Mouse (Mus musculus) midbrain, embryonic 15.5 days (tissue): ENCODE measurements around the gene Plbd1. TPM values are rescaled to one million over a fixed set of nuclear protein-coding genes. Genes with fewer than 3 reads are reported as not detected.

ENCODE experiments used
- ATAC-seq: fragments of 200-750 bp; cut with Nextera tagmentation; replicated peaks from 2 replicates; pipeline ENCODE4 v1.8.0; 2017; ENCODE audit warnings: moderate TSS enrichment
- H3K27ac ChIP-seq: fragments of 300-500 bp; sonication (generic); 2 replicates; pipeline ENCODE4 v1.5.1; 2015; ENCODE audit warnings: mild to moderate bottlenecking, inconsistent platforms
- H3K27me3 ChIP-seq: fragments of 300-500 bp; sonication (generic); replicated peaks from 2 replicates; pipeline ENCODE4 v1.6.1; 2015; ENCODE audit warnings: inconsistent platforms
- H3K36me3 ChIP-seq: fragments of 300-500 bp; sonication (generic); replicated peaks from 2 replicates; pipeline ENCODE4 v1.6.1; 2015; ENCODE audit warnings: inconsistent platforms
- H3K4me1 ChIP-seq: fragments of 300-500 bp; sonication (generic); 2 replicates; pipeline ENCODE4 v1.6.1; 2015; ENCODE audit warnings: inconsistent platforms
- H3K4me2 ChIP-seq: fragments of 300-500 bp; sonication (generic); 2 replicates; pipeline ENCODE4 v1.6.1; 2015; ENCODE audit warnings: inconsistent platforms, mild to moderate bottlenecking, moderate library complexity
- H3K4me3 ChIP-seq: fragments of 300-500 bp; sonication (generic); 2 replicates; pipeline ENCODE4 v1.5.1; 2015; ENCODE audit warnings: mild to moderate bottlenecking, inconsistent platforms
- H3K9ac ChIP-seq: fragments of 300-500 bp; sonication (generic); 2 replicates; pipeline ENCODE4 v1.6.1; 2015; ENCODE audit warnings: mild to moderate bottlenecking, inconsistent platforms
- H3K9me3 ChIP-seq: fragments of 300-500 bp; sonication (generic); 2 replicates; pipeline ENCODE4 v1.6.1; 2016; ENCODE audit warnings: inconsistent platforms
- WGBS: fragments of 180-500 bp; shearing (Covaris S2); methylation state at CpG from one replicate; pipeline ENCODE4 v1.1.7; 2015; ENCODE audit warnings: mixed read lengths; 5-methylcytosine and 5-hydroxymethylcytosine counted together
- polyA plus RNA-seq: library from polyadenylated mRNA; unstranded; fragments of >200 nt; fragmentation: Nextera tagmentation; extraction: Ambion mirVana; gene quantifications from 2 replicates; pipeline ENCODE4 v1.2.1, GENCODE M21; 2015

The Plbd1 gene
- polyA plus RNA-seq, 1 experiment from 2014 or later, result 0.48 TPM

DNA sequence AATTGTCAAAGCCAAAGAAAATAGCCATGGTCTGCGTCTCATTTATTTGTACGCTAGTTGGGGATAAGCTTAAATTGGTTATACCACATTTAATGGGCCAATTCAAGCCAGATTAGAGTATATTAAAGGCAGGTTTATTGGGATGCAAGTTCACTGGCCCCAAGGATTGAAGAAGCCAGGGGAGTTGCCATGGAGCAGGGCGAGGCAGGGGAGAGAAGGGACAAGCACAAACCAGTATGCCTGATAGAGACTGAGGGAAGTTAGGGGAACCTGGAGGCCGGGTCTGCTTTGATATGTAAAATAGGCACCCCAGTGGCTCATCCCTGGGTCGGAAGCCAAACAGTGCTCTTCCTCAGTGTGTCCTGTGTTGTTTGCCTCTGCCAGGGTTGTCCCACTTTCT is 7.5 kb upstream of the Plbd1 start:
- Histone ChIP-seq H3K4me2 (no peak overlapping the region), H3K9me3 (no peaks in the 10 kb centered on the region), H3K27me3 (no peaks in the 10 kb centered on the region), H3K36me3 (no peaks in the 10 kb centered on the region), H3K9ac (no peak overlapping the region), H3K4me1 (no peaks in the 10 kb centered on the region), H3K27ac (no peak overlapping the region), H3K4me3 (no peak overlapping the region)
- no peak for ATAC-seq
- 38% methylated on average over 5 of the region's 5 CpGs for WGBS

DNA sequence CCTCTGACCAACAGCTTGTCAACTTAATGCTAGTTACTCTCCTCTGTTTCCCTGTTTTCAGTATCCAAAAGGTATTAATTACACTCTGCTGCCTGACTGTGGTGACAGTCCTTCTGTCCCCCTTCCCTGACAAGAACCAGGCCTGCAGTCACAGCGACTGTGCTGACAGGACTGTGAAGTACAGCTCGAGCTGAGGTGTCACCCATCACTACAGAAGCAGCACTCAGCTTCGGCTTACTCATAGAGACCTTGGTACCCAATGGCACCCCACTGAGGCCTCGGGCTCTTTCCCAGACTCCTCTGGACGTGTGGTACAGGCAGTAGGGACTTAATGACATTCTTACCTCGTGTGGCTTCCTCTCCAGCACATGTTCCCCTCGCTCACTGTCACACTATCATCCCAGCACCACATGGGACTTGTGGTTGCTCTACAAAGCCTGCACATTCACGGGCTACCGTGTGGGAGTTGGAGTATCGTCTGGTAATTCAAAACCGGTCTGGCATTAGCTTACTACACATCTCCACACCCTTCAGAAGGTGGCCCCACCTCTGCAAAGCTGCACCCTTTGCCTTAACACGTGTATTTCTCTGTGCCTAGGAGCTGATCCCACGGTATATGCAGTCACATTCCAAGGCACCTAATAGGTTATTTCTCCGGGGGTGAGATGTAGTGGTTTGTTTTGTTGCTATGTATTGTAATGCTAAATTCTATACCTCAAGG is 6.7 kb upstream of the Plbd1 start:
- no peak overlapping the region for H3K4me2 ChIP-seq
- 71% methylated on average over 14 of the region's 14 CpGs for WGBS
- no peak for ATAC-seq
- no peak overlapping the region for H3K9ac ChIP-seq
- no peaks in the 10 kb centered on the region for H3K4me1 ChIP-seq
- H3K4me3 ChIP-seq, result no peak overlapping the region
- no peak overlapping the region for H3K27ac ChIP-seq
- no peaks in the 10 kb centered on the region for H3K27me3 ChIP-seq
- H3K9me3 ChIP-seq, result no peaks in the 10 kb centered on the region
- H3K36me3 ChIP-seq, result no peaks in the 10 kb centered on the region

DNA sequence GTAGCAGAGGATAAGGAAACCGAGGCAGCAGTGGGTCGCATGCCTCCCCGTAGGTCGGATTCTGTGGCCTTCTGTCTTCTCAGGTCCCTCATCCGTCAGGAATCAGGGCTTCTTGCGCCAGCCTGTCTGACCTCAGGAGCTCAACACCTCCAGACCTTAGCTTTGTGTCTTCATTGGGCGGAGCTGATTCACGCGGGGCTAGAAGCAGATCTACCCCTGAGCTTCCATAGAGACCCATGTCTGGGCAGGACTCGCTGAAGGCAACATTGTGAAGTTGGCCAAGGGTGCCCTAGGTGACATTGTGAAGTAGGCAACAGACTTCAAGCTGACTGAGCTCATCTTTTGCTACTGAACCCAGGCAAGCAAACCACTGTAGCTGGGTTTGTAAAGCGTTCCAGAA is 335 bp upstream of the Plbd1 start:
- Histone ChIP-seq H3K9ac (no peak overlapping the region), H3K36me3 (no peaks in the 10 kb centered on the region), H3K4me1 (peaks cover 8% of the 10 kb centered on the region), H3K4me2 (no peak overlapping the region), H3K4me3 (no peak overlapping the region), H3K27ac (no peak overlapping the region), H3K9me3 (no peaks in the 10 kb centered on the region), H3K27me3 (peaks cover 26% of the 10 kb centered on the region)
- WGBS, result 26% methylated on average over 11 of the region's 11 CpGs
- ATAC-seq, result no peak

DNA sequence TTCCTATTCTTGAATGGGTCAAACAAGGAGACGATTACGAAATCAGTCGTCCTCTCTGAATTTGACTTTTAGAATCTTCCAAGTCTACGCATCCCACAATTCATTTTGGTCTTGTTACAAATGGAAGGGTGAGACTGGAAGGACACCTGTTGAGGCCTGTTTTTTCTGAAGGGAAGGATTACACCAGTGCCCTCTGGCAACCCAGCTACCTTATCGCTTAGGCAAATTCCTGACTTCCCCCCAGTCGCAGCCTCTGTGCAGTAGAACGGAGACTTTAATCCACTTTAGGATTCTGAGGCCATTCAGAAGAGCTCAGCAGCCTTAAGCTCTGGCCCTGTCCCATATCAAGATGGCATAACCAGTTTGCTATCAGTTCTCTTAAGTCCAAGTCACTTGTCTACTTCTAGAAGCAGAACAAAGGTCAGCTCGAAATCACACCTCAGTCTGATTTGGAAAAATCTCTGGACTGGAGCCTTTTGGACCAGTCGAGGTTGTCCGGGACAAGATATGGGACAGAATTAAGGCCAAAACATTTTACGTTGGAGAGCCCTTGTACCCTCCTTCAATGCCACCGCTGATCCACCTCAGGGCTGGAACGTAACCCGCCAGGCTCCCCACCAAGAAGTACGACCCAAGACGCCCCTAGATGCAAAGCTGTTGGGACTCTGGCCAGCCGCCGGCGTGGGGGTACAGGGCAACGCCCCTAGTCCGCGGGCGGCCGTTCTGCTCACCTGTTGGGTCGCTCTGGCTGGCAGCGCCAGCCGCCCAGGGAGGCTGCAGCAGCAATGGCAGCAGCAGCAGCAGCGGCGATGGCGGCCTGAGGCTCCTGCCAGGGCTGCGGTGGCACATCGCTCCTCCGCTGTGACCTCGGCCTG is 660 bp downstream of the Plbd1 start:
- H3K36me3 ChIP-seq, result no peaks in the 10 kb centered on the region
- peaks cover 8% of the 10 kb centered on the region for H3K4me1 ChIP-seq
- H3K4me3 ChIP-seq, result peak overlapping the region; percentile 20
- H3K27ac ChIP-seq, result no peak overlapping the region
- H3K9ac ChIP-seq, result no peak overlapping the region
- 16% methylated on average over 34 of the region's 34 CpGs for WGBS
- H3K4me2 ChIP-seq, result peak overlapping the region; percentile 40
- H3K27me3 ChIP-seq, result peaks cover 26% of the 10 kb centered on the region
- H3K9me3 ChIP-seq, result no peaks in the 10 kb centered on the region
- ATAC-seq, result no peak

DNA sequence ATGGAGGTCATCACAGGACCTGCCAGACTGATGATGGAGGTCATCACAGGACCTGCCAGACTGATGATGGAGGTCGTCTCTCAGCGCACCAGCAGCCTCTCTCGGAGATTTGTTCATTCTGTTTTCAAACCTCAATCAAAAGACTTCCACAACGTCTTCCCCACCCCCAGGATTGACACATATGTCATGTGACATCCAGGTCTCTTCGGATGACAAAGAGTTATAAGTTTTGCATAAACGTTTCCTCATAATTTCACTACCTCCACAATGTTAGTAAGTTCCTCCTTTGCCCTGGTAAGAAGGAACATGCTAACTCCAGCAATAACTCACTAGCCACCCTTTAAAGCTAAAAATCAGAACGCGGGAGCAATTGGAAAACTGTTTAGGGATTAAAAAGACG is 2.5 kb downstream of the Plbd1 start:
- Histone ChIP-seq H3K4me1 (peaks cover 8% of the 10 kb centered on the region), H3K9ac (no peak overlapping the region), H3K4me3 (no peak overlapping the region), H3K4me2 (no peak overlapping the region), H3K36me3 (no peaks in the 10 kb centered on the region), H3K9me3 (no peaks in the 10 kb centered on the region), H3K27ac (no peak overlapping the region), H3K27me3 (peaks cover 26% of the 10 kb centered on the region)
- WGBS, result 92% methylated on average over 9 of the region's 9 CpGs
- ATAC-seq, result no peak

DNA sequence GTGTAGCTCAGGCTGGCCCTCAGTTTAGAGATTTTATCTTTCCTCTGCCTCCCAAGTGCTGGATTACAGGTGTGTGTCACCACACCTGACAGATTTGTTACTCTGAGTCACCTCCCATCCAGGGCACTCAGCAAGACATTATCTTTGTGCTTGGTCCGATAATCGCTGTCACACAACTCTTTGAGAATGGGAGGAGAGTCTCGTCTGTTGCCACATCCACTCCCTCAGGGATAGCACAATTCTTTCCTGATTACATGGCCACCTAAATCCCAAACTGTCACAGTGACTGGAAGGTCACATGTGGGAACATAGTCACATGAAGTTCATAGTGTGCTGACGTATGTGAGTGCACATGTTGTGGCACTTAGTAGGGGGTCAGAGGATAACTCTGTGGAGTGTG is 3.4 kb downstream of the Plbd1 start:
- peaks cover 8% of the 10 kb centered on the region for H3K4me1 ChIP-seq
- no peaks in the 10 kb centered on the region for H3K36me3 ChIP-seq
- no peak overlapping the region for H3K27ac ChIP-seq
- 88% methylated on average over 4 of the region's 4 CpGs for WGBS
- no peak overlapping the region for H3K9ac ChIP-seq
- no peak overlapping the region for H3K4me3 ChIP-seq
- peaks cover 26% of the 10 kb centered on the region for H3K27me3 ChIP-seq
- no peaks in the 10 kb centered on the region for H3K9me3 ChIP-seq
- no peak for ATAC-seq
- H3K4me2 ChIP-seq, result no peak overlapping the region

DNA sequence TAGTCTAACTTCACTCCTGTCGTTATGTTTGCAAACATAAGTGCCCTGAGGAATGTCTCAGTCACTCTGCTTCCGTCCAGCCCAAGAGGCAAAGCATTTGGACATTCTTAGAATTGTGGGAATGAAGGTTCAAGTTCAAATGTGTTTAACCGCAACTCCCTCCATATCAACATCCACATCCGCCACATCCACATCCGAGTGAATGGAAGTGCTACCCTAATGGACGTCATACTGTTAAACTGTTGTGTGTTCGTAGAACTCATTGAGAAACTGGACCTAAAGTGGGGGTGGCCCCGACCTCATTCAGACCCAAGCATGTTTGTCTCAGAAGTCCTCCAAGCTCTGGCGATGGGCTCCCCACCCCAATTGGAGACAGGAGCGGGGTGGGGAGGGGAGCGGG is 5.9 kb downstream of the Plbd1 start:
- Histone ChIP-seq H3K27ac (no peak overlapping the region), H3K9me3 (no peaks in the 10 kb centered on the region), H3K4me3 (no peak overlapping the region), H3K9ac (no peak overlapping the region), H3K4me1 (no peaks in the 10 kb centered on the region), H3K36me3 (no peaks in the 10 kb centered on the region), H3K27me3 (peaks cover 5% of the 10 kb centered on the region), H3K4me2 (no peak overlapping the region)
- no peak for ATAC-seq
- WGBS, result 78% methylated on average over 11 of the region's 11 CpGs

DNA sequence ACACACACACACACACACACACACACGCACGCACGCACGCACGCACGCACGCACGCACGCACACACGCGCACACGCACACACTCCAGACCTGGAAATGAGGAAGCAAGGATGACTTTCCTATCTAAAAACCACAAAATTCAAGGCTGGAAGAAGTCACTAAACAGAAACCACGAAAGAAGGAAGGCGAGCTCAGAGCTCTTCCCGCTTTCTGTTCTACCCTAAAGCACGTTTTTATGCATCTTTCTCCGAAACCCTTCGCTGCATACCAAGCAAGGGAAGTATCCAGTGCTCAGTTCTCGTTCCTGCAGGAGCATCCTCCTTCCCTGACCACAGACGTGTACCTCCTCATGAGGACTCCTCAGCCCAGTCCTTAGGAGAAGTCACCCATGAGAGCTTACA is 7.3 kb downstream of the Plbd1 start:
- no peak overlapping the region for H3K4me3 ChIP-seq
- no peaks in the 10 kb centered on the region for H3K27me3 ChIP-seq
- no peaks in the 10 kb centered on the region for H3K36me3 ChIP-seq
- no peaks in the 10 kb centered on the region for H3K4me1 ChIP-seq
- ATAC-seq, result no peak
- H3K9me3 ChIP-seq, result no peaks in the 10 kb centered on the region
- no peak overlapping the region for H3K27ac ChIP-seq
- 95% methylated on average over 20 of the region's 20 CpGs for WGBS
- no peak overlapping the region for H3K4me2 ChIP-seq
- no peak overlapping the region for H3K9ac ChIP-seq

DNA sequence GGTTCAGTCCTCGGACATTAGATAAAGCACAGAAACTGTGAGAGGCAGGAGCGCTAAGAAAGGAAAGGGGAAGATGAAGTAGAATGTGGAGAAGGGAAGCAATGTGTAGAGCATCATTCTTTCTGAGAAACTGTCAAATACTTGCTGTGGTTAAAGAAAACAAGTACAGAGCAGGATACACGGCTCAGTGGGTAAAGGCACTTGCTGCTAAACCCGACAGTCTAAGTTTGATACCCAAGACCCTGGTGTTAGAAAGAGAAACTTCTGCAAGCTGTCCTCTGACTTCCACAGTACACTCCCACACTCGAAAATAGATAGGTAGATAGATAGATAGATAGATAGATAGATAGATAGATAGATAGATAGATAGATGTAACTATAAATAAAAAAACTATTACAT is 8.4 kb downstream of the Plbd1 start:
- Histone ChIP-seq H3K4me2 (no peak overlapping the region), H3K9ac (no peak overlapping the region), H3K4me3 (no peak overlapping the region), H3K9me3 (no peaks in the 10 kb centered on the region), H3K36me3 (no peaks in the 10 kb centered on the region), H3K27ac (no peak overlapping the region), H3K4me1 (no peaks in the 10 kb centered on the region), H3K27me3 (no peaks in the 10 kb centered on the region)
- no peak for ATAC-seq
- 81% methylated on average over 5 of the region's 5 CpGs for WGBS

DNA sequence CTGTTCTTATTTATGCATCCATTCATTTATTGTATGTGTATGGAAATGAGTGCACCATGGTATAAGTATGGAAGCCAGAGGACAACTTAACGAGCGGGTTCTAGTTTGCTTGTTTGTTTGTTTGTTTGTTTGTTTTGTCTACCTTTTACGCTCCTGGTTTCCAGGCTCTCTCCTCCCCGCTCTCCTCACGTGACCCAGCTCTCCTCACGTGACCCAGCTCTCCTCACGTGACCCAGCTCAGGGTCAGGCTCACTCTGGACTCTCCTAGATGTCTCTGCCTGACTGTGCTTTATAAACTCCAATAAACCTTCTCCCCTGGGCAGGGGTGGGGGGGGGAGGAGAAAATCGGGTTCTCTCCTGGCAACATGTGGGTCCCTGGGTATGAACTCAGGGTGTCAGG is 11.1 kb downstream of the Plbd1 start:
- H3K36me3 ChIP-seq, result no peaks in the 10 kb centered on the region

DNA sequence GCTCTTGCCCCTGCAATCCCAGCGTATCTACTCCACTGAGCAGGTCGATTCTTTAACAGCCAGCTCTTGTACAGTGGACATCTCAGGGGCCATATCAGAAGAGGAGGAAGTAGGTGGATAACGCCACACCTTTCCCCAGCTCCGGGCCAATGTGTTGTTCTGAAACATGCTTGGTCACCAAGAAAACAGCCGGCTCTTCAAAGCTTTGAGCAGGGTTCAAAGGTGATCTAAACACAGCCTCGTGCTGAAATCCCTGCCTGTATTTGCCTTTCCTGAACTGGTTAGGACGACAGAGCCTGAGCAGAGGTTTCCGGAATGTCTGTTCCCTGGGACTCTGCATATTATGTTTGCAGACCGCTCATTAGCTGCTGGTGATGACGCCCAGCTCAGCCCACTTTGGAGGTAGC is 14.3 kb downstream of the Plbd1 start:
- H3K4me1 ChIP-seq, result no peaks in the 10 kb centered on the region
- no peak overlapping the region for H3K4me3 ChIP-seq
- H3K9ac ChIP-seq, result no peak overlapping the region
- H3K36me3 ChIP-seq, result no peaks in the 10 kb centered on the region
- H3K27me3 ChIP-seq, result no peaks in the 10 kb centered on the region
- H3K27ac ChIP-seq, result no peak overlapping the region
- no peaks in the 10 kb centered on the region for H3K9me3 ChIP-seq
- no peak overlapping the region for H3K4me2 ChIP-seq
- WGBS, result 79% methylated on average over 10 of the region's 10 CpGs
- no peak for ATAC-seq

More for the DNA sequence above, 11.1 kb downstream of the Plbd1 start:
- H3K27me3 ChIP-seq, result no peaks in the 10 kb centered on the region
- no peaks in the 10 kb centered on the region for H3K4me1 ChIP-seq
- no peaks in the 10 kb centered on the region for H3K9me3 ChIP-seq
- H3K27ac ChIP-seq, result no peak overlapping the region
- 93% methylated on average over 8 of the region's 8 CpGs for WGBS
- no peak overlapping the region for H3K9ac ChIP-seq
- no peak for ATAC-seq
- no peak overlapping the region for H3K4me2 ChIP-seq
- no peak overlapping the region for H3K4me3 ChIP-seq

DNA sequence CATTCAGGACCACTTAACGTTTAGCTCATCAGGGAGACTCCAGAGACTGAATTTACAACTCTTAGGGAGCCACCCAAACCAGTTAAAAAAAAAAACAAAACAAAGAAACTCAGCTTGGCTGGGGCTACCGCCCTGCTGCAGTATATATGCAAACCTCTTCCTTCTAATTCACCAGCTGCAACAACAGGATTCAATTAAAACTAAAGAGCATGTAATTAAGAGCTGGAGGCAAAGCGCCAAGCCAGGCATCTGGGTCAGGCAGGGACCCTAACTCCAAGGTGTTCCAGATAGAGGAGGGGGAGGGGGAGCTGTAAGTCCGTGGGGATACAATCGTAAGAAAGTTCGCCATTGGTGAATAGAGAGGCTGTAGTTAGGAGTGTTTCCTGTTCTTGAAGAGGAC is 15.5 kb downstream of the Plbd1 start:
- Histone ChIP-seq H3K9me3 (no peaks in the 10 kb centered on the region), H3K4me2 (no peak overlapping the region), H3K36me3 (no peaks in the 10 kb centered on the region), H3K4me3 (no peak overlapping the region), H3K27ac (no peak overlapping the region), H3K27me3 (no peaks in the 10 kb centered on the region), H3K9ac (no peak overlapping the region), H3K4me1 (no peaks in the 10 kb centered on the region)
- ATAC-seq, result no peak
- 40% methylated on average over 6 of the region's 6 CpGs for WGBS

DNA sequence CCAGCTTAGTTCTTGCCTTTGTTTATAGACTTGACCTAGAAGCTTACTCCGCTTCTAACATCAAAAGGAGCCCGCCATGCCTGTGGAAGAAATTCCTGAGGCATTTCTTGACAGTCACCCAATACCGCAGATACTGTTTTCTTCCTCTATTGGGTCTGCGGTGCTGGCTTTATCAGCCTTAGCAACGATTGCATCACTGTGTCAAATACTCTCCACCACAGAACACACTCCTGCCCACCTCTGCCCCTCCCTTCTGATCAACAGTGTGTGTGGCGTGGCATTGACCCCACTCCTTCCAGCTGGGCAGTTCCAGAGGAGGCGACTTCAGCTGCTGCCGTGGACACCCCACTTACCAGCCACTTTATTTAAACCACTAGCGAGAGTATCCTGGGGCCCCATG is 16.0 kb downstream of the Plbd1 start:
- Histone ChIP-seq H3K27me3 (no peaks in the 10 kb centered on the region), H3K4me3 (no peak overlapping the region), H3K4me2 (no peak overlapping the region), H3K4me1 (no peaks in the 10 kb centered on the region), H3K36me3 (no peaks in the 10 kb centered on the region), H3K27ac (no peak overlapping the region), H3K9ac (no peak overlapping the region), H3K9me3 (no peaks in the 10 kb centered on the region)
- ATAC-seq, result no peak
- 69% methylated on average over 9 of the region's 9 CpGs for WGBS
